ENCODE assay signal across 14 mouse cellular contexts in genomic region chr1:187976353-187976730, GRCm38 (mm10).
DNase-seq lines count a peak whose midpoint lies in the region; ATAC-seq and TF ChIP-seq lines count a peak whose summit lies in the region.
"Had no signal": no experiment of that assay in that cellular context is flagged by ENCODE, and none has a peak within 500 bp of the region (broad histone marks: within the 10 kb centered on the region; RNA-seq: fewer than 3 reads in every experiment).

No protein-coding gene starts in this region.

- intact Hi-C loops in heart, adult 2 months (cut with DNase I), result no loop called here

- WGBS in heart, embryonic 10.5 days, result 66% methylated on average over 9 of the region's 9 CpGs
- 60% methylated on average over 9 of the region's 9 CpGs for WGBS in heart, adult 2 months
- WGBS in neural tube, embryonic 15.5 days, result 90% methylated on average over 9 of the region's 9 CpGs

- no peak for TF ChIP-seq CTCF in heart, adult 2 months (IDR thresholded peaks at IDR 0.05)

- H3K79me2 ChIP-seq in heart, adult 2 months (replicated peaks; ENCODE audit: control insufficient read depth, insufficient read depth, low read length), result no peaks in the 10 kb centered on the region

- no peak for TF ChIP-seq POLR2A in heart, adult 2 months (IDR thresholded peaks at IDR 0.05; ENCODE audit: insufficient read depth, low read depth, low read length)

- H3K4me2 ChIP-seq in neural tube, embryonic 15.5 days, result no peak overlapping the region
- H3K4me2 ChIP-seq: embryonic facial prominence, embryonic 12.5 days; forebrain, embryonic 13.5 days; forebrain, embryonic 15.5 days had no signal

- no peak for DNase-seq in heart, embryonic 10.5 days (ENCODE audit: low spot score)
- DNase-seq in heart, adult 2 months, result no peak
- no peak for DNase-seq in layer of hippocampus, adult 9-10 months (ENCODE audit: low spot score)
- DNase-seq: adrenal gland, adult 2 months; adrenal gland, postnatal 10 days; adrenal gland, postnatal 25 days; cerebellum, adult 11 months; forebrain, postnatal 0 days had no signal

- no peaks in the 10 kb centered on the region for H3K36me3 ChIP-seq in heart, embryonic 10.5 days
- no peaks in the 10 kb centered on the region; the same call in 1 of the 2 replicates for H3K36me3 ChIP-seq in heart, adult 2 months (ENCODE audit: control insufficient read depth, insufficient read depth, low read length)
- no peaks in the 10 kb centered on the region for H3K36me3 ChIP-seq in neural tube, embryonic 15.5 days
- H3K36me3 ChIP-seq: embryonic facial prominence, embryonic 10.5 days; embryonic facial prominence, embryonic 12.5 days; forebrain, embryonic 15.5 days had no signal

- no peak for TF ChIP-seq EP300 in heart, adult 2 months (IDR thresholded peaks at IDR 0.05; ENCODE audit: insufficient read depth, low read depth, low read length)

- H3K27ac ChIP-seq in heart, embryonic 10.5 days, result peak overlapping the region; percentile 22
- H3K27ac ChIP-seq in heart, adult 2 months, result no peak overlapping the region
- H3K27ac ChIP-seq in neural tube, embryonic 15.5 days (replicated peaks), result no peak overlapping the region
- H3K27ac ChIP-seq: embryonic facial prominence, embryonic 10.5 days; embryonic facial prominence, embryonic 12.5 days; forebrain, embryonic 13.5 days; forebrain, embryonic 15.5 days had no signal

- peaks cover 15% of the 10 kb centered on the region; the same call in 1 of the 2 replicates for H3K4me1 ChIP-seq in heart, embryonic 10.5 days
- no peaks in the 10 kb centered on the region; the same call in 1 of the 2 replicates for H3K4me1 ChIP-seq in heart, adult 2 months (ENCODE audit: control insufficient read depth, insufficient read depth, low read length)
- H3K4me1 ChIP-seq in neural tube, embryonic 15.5 days, result peaks cover 4% of the 10 kb centered on the region

- no peak overlapping the region for H3K4me3 ChIP-seq in heart, embryonic 10.5 days
- no peak overlapping the region for H3K4me3 ChIP-seq in heart, adult 2 months
- H3K4me3 ChIP-seq in neural tube, embryonic 15.5 days (replicated peaks), result no peak overlapping the region
- H3K4me3 ChIP-seq: embryonic facial prominence, embryonic 10.5 days; embryonic facial prominence, embryonic 12.5 days; forebrain, embryonic 13.5 days; forebrain, embryonic 15.5 days had no signal

- no peaks in the 10 kb centered on the region for H3K27me3 ChIP-seq in heart, embryonic 10.5 days (ENCODE audit: insufficient read depth, poor library complexity, severe bottlenecking)
- H3K27me3 ChIP-seq in heart, adult 2 months (ENCODE audit: control insufficient read depth, insufficient read depth, low read length), result 0 out of 2 replicates have a peak, but pooled peaks cover 1% of the 10 kb centered on the region
- peaks cover 6% of the 10 kb centered on the region; the same call in 1 of the 2 replicates for H3K27me3 ChIP-seq in neural tube, embryonic 15.5 days (replicated peaks)
- H3K27me3 ChIP-seq: embryonic facial prominence, embryonic 12.5 days had no signal

- peak; percentile 46; the same call in 1 of the 2 replicates for ATAC-seq in granulocyte monocyte progenitor cell, adult 5-6 weeks (replicated peaks; ENCODE audit: poor library complexity, severe bottlenecking)
- ATAC-seq in neural tube, embryonic 15.5 days (ENCODE audit: low FRiP score), result no peak

- no peaks in the 10 kb centered on the region for H3K9me3 ChIP-seq in heart, embryonic 10.5 days
- H3K9me3 ChIP-seq in neural tube, embryonic 15.5 days (replicated peaks), result no peaks in the 10 kb centered on the region
- H3K9me3 ChIP-seq: embryonic facial prominence, embryonic 10.5 days; embryonic facial prominence, embryonic 12.5 days; forebrain, embryonic 13.5 days; forebrain, embryonic 15.5 days had no signal

- H3K9ac ChIP-seq in heart, adult 2 months (ENCODE audit: low read depth, low read length), result no peak overlapping the region
- H3K9ac ChIP-seq in neural tube, embryonic 15.5 days (replicated peaks), result no peak overlapping the region
- H3K9ac ChIP-seq: embryonic facial prominence, embryonic 12.5 days; forebrain, embryonic 13.5 days; forebrain, embryonic 15.5 days; forebrain, postnatal 0 days had no signal
